Mouse (Mus musculus): ENCODE results near the gene Axin2. TPM values are rescaled to one million over a fixed set of nuclear protein-coding genes. Genes with fewer than 3 reads are reported as not detected.

The Axin2 gene
- polyA plus RNA-seq, 1 experiment from 2014 or later: 1.6 TPM

- Histone ChIP-seq H3K4me3 (ENCODE audit: low read length) (no peak overlapping the region), H3K9ac (ENCODE audit: low read length) (no peak overlapping the region), H3K9me3 (replicated peaks; ENCODE audit: control insufficient read depth, low read length) (no peaks in the 10 kb centered on the region), H3K4me2 (ENCODE audit: low read depth, low read length) (no peak overlapping the region), H3K27me3 (ENCODE audit: control insufficient read depth, insufficient read depth, low read length) (peaks cover 5% of the 10 kb centered on the region; the same call in 1 of the 2 replicates), H3K36me3 (ENCODE audit: control insufficient read depth, insufficient read depth) (no peaks in the 10 kb centered on the region), H3K27ac (ENCODE audit: low read length) (no peak overlapping the region), H3K4me1 (ENCODE audit: control insufficient read depth, insufficient read depth, low read length) (0 out of 2 replicates have a peak, but pooled peaks cover 2% of the 10 kb centered on the region)
- WGBS: 69% methylated on average over 9 of the region's 9 CpGs
- no peak for ATAC-seq (replicated peaks; ENCODE audit: extremely low read depth, insufficient read depth, low FRiP score)
Measured at GRCm38 (mm10) chr11:108898063-108898462, 22.1 kb upstream of the Axin2 start.

GRCm38 (mm10) chr11:108898483-108898882 lies 21.7 kb upstream of the Axin2 start:
- Histone ChIP-seq H3K4me2 (ENCODE audit: low read depth, low read length) (no peak overlapping the region), H3K27me3 (ENCODE audit: control insufficient read depth, insufficient read depth, low read length) (peaks cover 5% of the 10 kb centered on the region; the same call in 1 of the 2 replicates), H3K4me3 (ENCODE audit: low read length) (no peak overlapping the region), H3K9ac (ENCODE audit: low read length) (no peak overlapping the region), H3K9me3 (replicated peaks; ENCODE audit: control insufficient read depth, low read length) (no peaks in the 10 kb centered on the region), H3K27ac (ENCODE audit: low read length) (no peak overlapping the region), H3K36me3 (ENCODE audit: control insufficient read depth, insufficient read depth) (no peaks in the 10 kb centered on the region), H3K4me1 (ENCODE audit: control insufficient read depth, insufficient read depth, low read length) (0 out of 2 replicates have a peak, but pooled peaks cover 2% of the 10 kb centered on the region)
- ATAC-seq (replicated peaks; ENCODE audit: extremely low read depth, insufficient read depth, low FRiP score): 0 out of 2 replicates have a peak, but pooled peaks have one; percentile 29
- WGBS: 47% methylated on average over 6 of the region's 6 CpGs

- no peak for ATAC-seq (replicated peaks; ENCODE audit: extremely low read depth, insufficient read depth, low FRiP score)
- Histone ChIP-seq H3K27me3 (ENCODE audit: control insufficient read depth, insufficient read depth, low read length) (peaks cover 5% of the 10 kb centered on the region; the same call in 1 of the 2 replicates), H3K4me2 (ENCODE audit: low read depth, low read length) (no peak overlapping the region), H3K4me1 (ENCODE audit: control insufficient read depth, insufficient read depth, low read length) (0 out of 2 replicates have a peak, but pooled peaks cover 2% of the 10 kb centered on the region), H3K4me3 (ENCODE audit: low read length) (no peak overlapping the region), H3K9me3 (replicated peaks; ENCODE audit: control insufficient read depth, low read length) (no peaks in the 10 kb centered on the region), H3K9ac (ENCODE audit: low read length) (no peak overlapping the region), H3K27ac (ENCODE audit: low read length) (no peak overlapping the region), H3K36me3 (ENCODE audit: control insufficient read depth, insufficient read depth) (no peaks in the 10 kb centered on the region)
- 81% methylated on average over 9 of the region's 10 CpGs for WGBS
Measured at GRCm38 (mm10) chr11:108900718-108901488, 19.2 kb upstream of the Axin2 start.

GRCm38 (mm10) chr11:108901670-108902069 lies 18.5 kb upstream of the Axin2 start:
- H3K27me3 ChIP-seq (ENCODE audit: control insufficient read depth, insufficient read depth, low read length): 0 out of 2 replicates have a peak, but pooled peaks cover 3% of the 10 kb centered on the region
- H3K36me3 ChIP-seq (ENCODE audit: control insufficient read depth, insufficient read depth): no peaks in the 10 kb centered on the region
- no peak overlapping the region for H3K4me3 ChIP-seq (ENCODE audit: low read length)
- WGBS: 78% methylated on average over 7 of the region's 7 CpGs
- no peak for ATAC-seq (replicated peaks; ENCODE audit: extremely low read depth, insufficient read depth, low FRiP score)
- H3K27ac ChIP-seq (ENCODE audit: low read length): no peak overlapping the region
- H3K4me1 ChIP-seq (ENCODE audit: control insufficient read depth, insufficient read depth, low read length): 0 out of 2 replicates have a peak, but pooled peaks cover 2% of the 10 kb centered on the region
- no peaks in the 10 kb centered on the region for H3K9me3 ChIP-seq (replicated peaks; ENCODE audit: control insufficient read depth, low read length)
- H3K4me2 ChIP-seq (ENCODE audit: low read depth, low read length): no peak overlapping the region
- no peak overlapping the region for H3K9ac ChIP-seq (ENCODE audit: low read length)

GRCm38 (mm10) chr11:108902303-108902702 lies 17.8 kb upstream of the Axin2 start:
- Histone ChIP-seq H3K9ac (ENCODE audit: low read length) (no peak overlapping the region), H3K4me2 (ENCODE audit: low read depth, low read length) (no peak overlapping the region), H3K27me3 (ENCODE audit: control insufficient read depth, insufficient read depth, low read length) (no peaks in the 10 kb centered on the region), H3K36me3 (ENCODE audit: control insufficient read depth, insufficient read depth) (no peaks in the 10 kb centered on the region), H3K9me3 (replicated peaks; ENCODE audit: control insufficient read depth, low read length) (no peaks in the 10 kb centered on the region), H3K4me3 (ENCODE audit: low read length) (no peak overlapping the region), H3K27ac (ENCODE audit: low read length) (no peak overlapping the region), H3K4me1 (ENCODE audit: control insufficient read depth, insufficient read depth, low read length) (0 out of 2 replicates have a peak, but pooled peaks cover 2% of the 10 kb centered on the region)
- WGBS: 79% methylated on average over 4 of the region's 4 CpGs
- no peak for ATAC-seq (replicated peaks; ENCODE audit: extremely low read depth, insufficient read depth, low FRiP score)

GRCm38 (mm10) chr11:108906590-108907254 lies 13.4 kb upstream of the Axin2 start:
- ATAC-seq (replicated peaks; ENCODE audit: extremely low read depth, insufficient read depth, low FRiP score): no peak
- H3K4me3 ChIP-seq (ENCODE audit: low read length): no peak overlapping the region
- no peaks in the 10 kb centered on the region for H3K9me3 ChIP-seq (replicated peaks; ENCODE audit: control insufficient read depth, low read length)
- H3K36me3 ChIP-seq (ENCODE audit: control insufficient read depth, insufficient read depth): no peaks in the 10 kb centered on the region
- peaks cover 11% of the 10 kb centered on the region for H3K4me1 ChIP-seq (ENCODE audit: control insufficient read depth, insufficient read depth, low read length)
- no peak overlapping the region for H3K9ac ChIP-seq (ENCODE audit: low read length)
- 54% methylated on average over 7 of the region's 7 CpGs for WGBS
- no peak overlapping the region for H3K27ac ChIP-seq (ENCODE audit: low read length)
- peaks cover 15% of the 10 kb centered on the region for H3K27me3 ChIP-seq (ENCODE audit: control insufficient read depth, insufficient read depth, low read length)
- H3K4me2 ChIP-seq (ENCODE audit: low read depth, low read length): no peak overlapping the region

- H3K4me2 ChIP-seq (ENCODE audit: low read depth, low read length): peak overlapping the region; percentile 70
- peaks cover 15% of the 10 kb centered on the region for H3K27me3 ChIP-seq (ENCODE audit: control insufficient read depth, insufficient read depth, low read length)
- peak overlapping the region; percentile 38 for H3K4me3 ChIP-seq (ENCODE audit: low read length)
- peaks cover 11% of the 10 kb centered on the region for H3K4me1 ChIP-seq (ENCODE audit: control insufficient read depth, insufficient read depth, low read length)
- ATAC-seq (replicated peaks; ENCODE audit: extremely low read depth, insufficient read depth, low FRiP score): no peak
- H3K27ac ChIP-seq (ENCODE audit: low read length): no peak overlapping the region
- H3K36me3 ChIP-seq (ENCODE audit: control insufficient read depth, insufficient read depth): no peaks in the 10 kb centered on the region
- peak overlapping the region; percentile 42; the same call in 1 of the 2 replicates for H3K9ac ChIP-seq (ENCODE audit: low read length)
- H3K9me3 ChIP-seq (replicated peaks; ENCODE audit: control insufficient read depth, low read length): no peaks in the 10 kb centered on the region; the same call in 1 of the 2 replicates
- WGBS: 7% methylated on average over 22 of the region's 24 CpGs
Measured at GRCm38 (mm10) chr11:108909396-108910195, 10.6 kb upstream of the Axin2 start.

GRCm38 (mm10) chr11:108910328-108910886 lies 9.7 kb upstream of the Axin2 start:
- Histone ChIP-seq H3K9me3 (replicated peaks; ENCODE audit: control insufficient read depth, low read length) (no peaks in the 10 kb centered on the region; the same call in 1 of the 2 replicates), H3K36me3 (ENCODE audit: control insufficient read depth, insufficient read depth) (no peaks in the 10 kb centered on the region), H3K4me3 (ENCODE audit: low read length) (peak overlapping the region; percentile 38), H3K9ac (ENCODE audit: low read length) (no peak overlapping the region), H3K27ac (ENCODE audit: low read length) (no peak overlapping the region), H3K4me2 (ENCODE audit: low read depth, low read length) (peak overlapping the region; percentile 70), H3K27me3 (ENCODE audit: control insufficient read depth, insufficient read depth, low read length) (peaks cover 15% of the 10 kb centered on the region), H3K4me1 (ENCODE audit: control insufficient read depth, insufficient read depth, low read length) (peaks cover 11% of the 10 kb centered on the region)
- ATAC-seq (replicated peaks; ENCODE audit: extremely low read depth, insufficient read depth, low FRiP score): no peak
- 4% methylated on average over 14 of the region's 14 CpGs for whole genome bisulfite sequencing

All from heart, embryonic 16.5 days (tissue).